Mouse (Mus musculus) heart, postnatal 0 days (tissue): ENCODE measurements around the gene Neto2.

ENCODE experiments used
- CTCF ChIP-seq: IDR thresholded peaks from 2 replicates; pipeline ENCODE4 v1.5.1; 2016; ENCODE audit warnings: antibody characterized with exemption, control low read depth, low read depth
- EP300 ChIP-seq: IDR thresholded peaks from 2 replicates; pipeline ENCODE4 v1.6.1; 2016; ENCODE audit warnings: antibody characterized with exemption, low read depth

- TF ChIP-seq CTCF (no peak), EP300 (no peak)
Observed at GRCm38 (mm10) chr8:85593324-85593723, 107.4 kb downstream of the Neto2 start.
